Mouse (Mus musculus): ENCODE results near the gene Kcnk13. TPM values are rescaled to one million over a fixed set of nuclear protein-coding genes. Genes with fewer than 3 reads are reported as not detected.

Kcnk13 gene
- polyA plus RNA-seq, 1 experiment from 2014 or later = 3.4 TPM

GRCm38 (mm10) chr12:99958068-99959060, 5.9 kb upstream of the Kcnk13 start:
- Histone ChIP-seq H3K36me3 (ENCODE audit: control insufficient read depth, insufficient read depth, low read length) (no peaks in the 10 kb centered on the region), H3K27ac (replicated peaks; ENCODE audit: low read depth, low read length) (no peak overlapping the region), H3K9ac (ENCODE audit: low read depth, low read length) (no peak overlapping the region), H3K4me1 (ENCODE audit: control insufficient read depth, insufficient read depth, low read length) (no peaks in the 10 kb centered on the region), H3K4me2 (ENCODE audit: low read depth, low read length) (no peak overlapping the region), H3K27me3 (replicated peaks; ENCODE audit: control insufficient read depth, insufficient read depth, low read length) (peaks cover 19% of the 10 kb centered on the region), H3K4me3 (ENCODE audit: low read depth, low read length) (no peak overlapping the region), H3K9me3 (ENCODE audit: control insufficient read depth, low read length) (no peaks in the 10 kb centered on the region)
- DNase-seq (ENCODE audit: low spot score) = no peak
- 50% methylated on average over 9 of the region's 9 CpGs for WGBS
- no peak for ATAC-seq (ENCODE audit: low read depth)

- Histone ChIP-seq H3K4me2 (ENCODE audit: low read depth, low read length) (no peak overlapping the region), H3K4me1 (ENCODE audit: control insufficient read depth, insufficient read depth, low read length) (0 out of 2 replicates have a peak, but pooled peaks cover under 1% of the 10 kb centered on the region), H3K36me3 (ENCODE audit: control insufficient read depth, insufficient read depth, low read length) (no peaks in the 10 kb centered on the region), H3K27ac (replicated peaks; ENCODE audit: low read depth, low read length) (no peak overlapping the region), H3K9me3 (ENCODE audit: control insufficient read depth, low read length) (no peaks in the 10 kb centered on the region), H3K9ac (ENCODE audit: low read depth, low read length) (no peak overlapping the region), H3K27me3 (replicated peaks; ENCODE audit: control insufficient read depth, insufficient read depth, low read length) (peaks cover 28% of the 10 kb centered on the region), H3K4me3 (ENCODE audit: low read depth, low read length) (no peak overlapping the region)
- DNase-seq (ENCODE audit: low spot score) (no peak), ATAC-seq (ENCODE audit: low read depth) (no peak)
Measured at GRCm38 (mm10) chr12:99959291-99959690, 5.0 kb upstream of the Kcnk13 start.

GRCm38 (mm10) chr12:99959930-99960329, 4.4 kb upstream of the Kcnk13 start:
- H3K9ac ChIP-seq (ENCODE audit: low read depth, low read length) = no peak overlapping the region
- peaks cover 7% of the 10 kb centered on the region; the same call in 1 of the 2 replicates for H3K4me1 ChIP-seq (ENCODE audit: control insufficient read depth, insufficient read depth, low read length)
- ATAC-seq (ENCODE audit: low read depth) = no peak
- 26% methylated on average over 10 of the region's 10 CpGs for WGBS
- DNase-seq (ENCODE audit: low spot score) = no peak
- H3K36me3 ChIP-seq (ENCODE audit: control insufficient read depth, insufficient read depth, low read length) = no peaks in the 10 kb centered on the region
- no peaks in the 10 kb centered on the region for H3K9me3 ChIP-seq (ENCODE audit: control insufficient read depth, low read length)
- H3K4me3 ChIP-seq (ENCODE audit: low read depth, low read length) = no peak overlapping the region
- H3K27ac ChIP-seq (replicated peaks; ENCODE audit: low read depth, low read length) = no peak overlapping the region
- no peak overlapping the region for H3K4me2 ChIP-seq (ENCODE audit: low read depth, low read length)
- H3K27me3 ChIP-seq (replicated peaks; ENCODE audit: control insufficient read depth, insufficient read depth, low read length) = peaks cover 35% of the 10 kb centered on the region

- no peak overlapping the region for H3K4me2 ChIP-seq (ENCODE audit: low read depth, low read length)
- ATAC-seq (ENCODE audit: low read depth) (no peak), DNase-seq (ENCODE audit: low spot score) (no peak)
- no peaks in the 10 kb centered on the region for H3K36me3 ChIP-seq (ENCODE audit: control insufficient read depth, insufficient read depth, low read length)
- H3K9me3 ChIP-seq (ENCODE audit: control insufficient read depth, low read length) = no peaks in the 10 kb centered on the region
- no peak overlapping the region for H3K27ac ChIP-seq (replicated peaks; ENCODE audit: low read depth, low read length)
- H3K27me3 ChIP-seq (replicated peaks; ENCODE audit: control insufficient read depth, insufficient read depth, low read length) = peaks cover 42% of the 10 kb centered on the region
- 86% methylated on average over 7 of the region's 7 CpGs for WGBS
- H3K4me3 ChIP-seq (ENCODE audit: low read depth, low read length) = no peak overlapping the region
- no peak overlapping the region for H3K9ac ChIP-seq (ENCODE audit: low read depth, low read length)
- peaks cover 13% of the 10 kb centered on the region; the same call in 1 of the 2 replicates for H3K4me1 ChIP-seq (ENCODE audit: control insufficient read depth, insufficient read depth, low read length)
Measured at GRCm38 (mm10) chr12:99960675-99961074, 3.6 kb upstream of the Kcnk13 start.

- peak overlapping the region; percentile 91 for H3K4me2 ChIP-seq (ENCODE audit: low read depth, low read length)
- peak; percentile 26; the same call in 1 of the 2 replicates for ATAC-seq (ENCODE audit: low read depth)
- no peaks in the 10 kb centered on the region for H3K36me3 ChIP-seq (ENCODE audit: control insufficient read depth, insufficient read depth, low read length)
- WGBS = under 1% methylated on average over 41 of the region's 77 CpGs
- H3K9me3 ChIP-seq (ENCODE audit: control insufficient read depth, low read length) = no peaks in the 10 kb centered on the region
- H3K27ac ChIP-seq (replicated peaks; ENCODE audit: low read depth, low read length) = no peak overlapping the region
- peak; percentile 24 for DNase-seq (ENCODE audit: low spot score)
- peak overlapping the region; percentile 47 for H3K4me3 ChIP-seq (ENCODE audit: low read depth, low read length)
- peaks cover 18% of the 10 kb centered on the region; the same call in 1 of the 2 replicates for H3K4me1 ChIP-seq (ENCODE audit: control insufficient read depth, insufficient read depth, low read length)
- peak overlapping the region; percentile 61 for H3K9ac ChIP-seq (ENCODE audit: low read depth, low read length)
- H3K27me3 ChIP-seq (replicated peaks; ENCODE audit: control insufficient read depth, insufficient read depth, low read length) = peaks cover 74% of the 10 kb centered on the region
Measured at GRCm38 (mm10) chr12:99965203-99966115, 1.2 kb downstream of the Kcnk13 start.

GRCm38 (mm10) chr12:99966116-99966770, 1.9 kb downstream of the Kcnk13 start:
- H3K4me3 ChIP-seq (ENCODE audit: low read depth, low read length) = peak overlapping the region; percentile 47
- H3K9ac ChIP-seq (ENCODE audit: low read depth, low read length) = peak overlapping the region; percentile 61
- ATAC-seq (ENCODE audit: low read depth) (no peak), DNase-seq (ENCODE audit: low spot score) (no peak)
- peaks cover 70% of the 10 kb centered on the region for H3K27me3 ChIP-seq (replicated peaks; ENCODE audit: control insufficient read depth, insufficient read depth, low read length)
- H3K4me1 ChIP-seq (ENCODE audit: control insufficient read depth, insufficient read depth, low read length) = peaks cover 18% of the 10 kb centered on the region; the same call in 1 of the 2 replicates
- 4% methylated on average over 25 of the region's 25 CpGs for WGBS
- H3K27ac ChIP-seq (replicated peaks; ENCODE audit: low read depth, low read length) = no peak overlapping the region
- H3K36me3 ChIP-seq (ENCODE audit: control insufficient read depth, insufficient read depth, low read length) = no peaks in the 10 kb centered on the region
- peak overlapping the region; percentile 91 for H3K4me2 ChIP-seq (ENCODE audit: low read depth, low read length)
- H3K9me3 ChIP-seq (ENCODE audit: control insufficient read depth, low read length) = no peaks in the 10 kb centered on the region

GRCm38 (mm10) chr12:99966881-99967363, 2.6 kb downstream of the Kcnk13 start:
- H3K9ac ChIP-seq (ENCODE audit: low read depth, low read length) = no peak overlapping the region
- peak overlapping the region; percentile 47; the same call in 1 of the 2 replicates for H3K4me3 ChIP-seq (ENCODE audit: low read depth, low read length)
- no peak overlapping the region for H3K27ac ChIP-seq (replicated peaks; ENCODE audit: low read depth, low read length)
- peaks cover 18% of the 10 kb centered on the region; the same call in 1 of the 2 replicates for H3K4me1 ChIP-seq (ENCODE audit: control insufficient read depth, insufficient read depth, low read length)
- H3K36me3 ChIP-seq (ENCODE audit: control insufficient read depth, insufficient read depth, low read length) = no peaks in the 10 kb centered on the region
- H3K27me3 ChIP-seq (replicated peaks; ENCODE audit: control insufficient read depth, insufficient read depth, low read length) = peaks cover 66% of the 10 kb centered on the region
- DNase-seq (ENCODE audit: low spot score) = peak; percentile 38
- ATAC-seq (ENCODE audit: low read depth) = peak; percentile 16; the same call in 1 of the 2 replicates
- 13% methylated on average over 12 of the region's 12 CpGs for WGBS
- no peaks in the 10 kb centered on the region for H3K9me3 ChIP-seq (ENCODE audit: control insufficient read depth, low read length)
- peak overlapping the region; percentile 91; the same call in 1 of the 2 replicates for H3K4me2 ChIP-seq (ENCODE audit: low read depth, low read length)

Measured in embryonic facial prominence, embryonic 14.5 days (tissue).